Mouse (Mus musculus) adrenal gland (tissue): ENCODE results near the gene Zfp420.

Experiments used
- intact Hi-C: fragments of 180-260 bp; cut with DNase I; formaldehyde crosslinking; loops from one replicate; pipeline ENCODE4 v1.15.1; 2025
- microRNA-seq, 2 experiments: library from miRNA; unstranded; fragments of <30 nt; microRNA quantifications; one replicate each; pipeline ENCODE4; 2019

Gene Zfp420

GRCm38 (mm10) chr7:29892756-29893155, 33.0 kb downstream of the Zfp420 start:
- intact Hi-C loops = no loop called here

- intact Hi-C loops = no loop called here
These were observed 38.6 kb downstream of the Zfp420 start for GRCm38 (mm10) chr7:29898351-29898750.

DNA sequence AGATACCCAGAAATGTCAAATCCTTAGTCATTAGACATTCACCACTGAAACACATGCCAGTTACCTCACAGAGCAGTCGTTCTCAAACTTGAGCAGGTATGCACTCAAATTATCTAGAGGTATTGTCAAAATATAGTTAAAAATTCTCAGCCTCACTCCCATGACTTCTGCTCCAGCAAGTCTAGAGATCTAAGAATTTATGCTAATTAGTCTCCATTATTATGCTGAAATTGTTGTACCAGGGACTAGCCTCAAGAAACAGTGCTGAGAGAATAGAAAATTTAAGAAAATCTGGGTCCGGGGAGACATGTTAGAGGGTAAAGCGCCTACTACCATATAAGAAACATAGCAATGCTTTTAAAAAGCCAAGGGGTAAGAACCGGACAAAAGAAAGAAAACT, 44.3 kb downstream of the Zfp420 start:
- intact Hi-C loops = no loop called here

DNA sequence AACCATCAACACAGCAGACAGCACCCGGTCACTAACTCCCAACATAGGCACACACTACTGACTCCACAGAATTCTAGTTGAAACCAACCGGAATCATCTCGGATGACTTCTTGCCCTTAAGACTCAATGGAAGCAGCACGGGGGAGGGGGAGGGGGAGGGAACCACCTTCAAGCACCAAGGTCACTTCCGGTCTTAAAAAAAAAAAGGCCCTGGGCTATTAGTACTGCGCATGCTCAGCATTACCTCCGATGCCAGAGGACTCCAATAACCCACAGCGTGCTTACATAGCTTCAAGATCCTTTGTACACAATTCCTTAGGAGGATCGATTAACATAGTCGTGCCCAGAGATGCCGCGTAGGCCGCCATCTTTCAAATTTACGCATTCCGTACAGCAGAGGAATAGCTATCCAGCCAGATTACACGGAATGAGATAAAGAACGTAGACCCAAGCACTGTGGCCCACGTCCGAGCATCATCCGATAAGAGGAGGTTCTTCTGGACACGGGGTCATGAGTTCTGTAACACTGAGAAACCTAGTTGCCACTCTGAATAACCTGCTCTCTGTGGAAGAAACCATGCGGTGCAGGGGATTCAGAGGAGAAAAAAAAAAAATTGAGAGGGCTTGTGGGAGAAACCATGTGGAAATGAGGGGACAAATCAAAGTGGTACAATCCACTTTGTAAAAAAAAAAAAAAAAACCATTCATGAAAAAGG, 46.3 kb downstream of the Zfp420 start, which contains the start of gene Zfp27:
TSS of gene Zfp27 (minus strand) at position 607 of the 716 bp plus-strand sequence.
- intact Hi-C loops = no loop called here

- intact Hi-C loops = no loop called here
These were observed 46.9 kb downstream of the Zfp420 start for GRCm38 (mm10) chr7:29906682-29907058.

- intact Hi-C loops = no loop called here
These were observed 47.4 kb downstream of the Zfp420 start for GRCm38 (mm10) chr7:29907206-29907605.

DNA sequence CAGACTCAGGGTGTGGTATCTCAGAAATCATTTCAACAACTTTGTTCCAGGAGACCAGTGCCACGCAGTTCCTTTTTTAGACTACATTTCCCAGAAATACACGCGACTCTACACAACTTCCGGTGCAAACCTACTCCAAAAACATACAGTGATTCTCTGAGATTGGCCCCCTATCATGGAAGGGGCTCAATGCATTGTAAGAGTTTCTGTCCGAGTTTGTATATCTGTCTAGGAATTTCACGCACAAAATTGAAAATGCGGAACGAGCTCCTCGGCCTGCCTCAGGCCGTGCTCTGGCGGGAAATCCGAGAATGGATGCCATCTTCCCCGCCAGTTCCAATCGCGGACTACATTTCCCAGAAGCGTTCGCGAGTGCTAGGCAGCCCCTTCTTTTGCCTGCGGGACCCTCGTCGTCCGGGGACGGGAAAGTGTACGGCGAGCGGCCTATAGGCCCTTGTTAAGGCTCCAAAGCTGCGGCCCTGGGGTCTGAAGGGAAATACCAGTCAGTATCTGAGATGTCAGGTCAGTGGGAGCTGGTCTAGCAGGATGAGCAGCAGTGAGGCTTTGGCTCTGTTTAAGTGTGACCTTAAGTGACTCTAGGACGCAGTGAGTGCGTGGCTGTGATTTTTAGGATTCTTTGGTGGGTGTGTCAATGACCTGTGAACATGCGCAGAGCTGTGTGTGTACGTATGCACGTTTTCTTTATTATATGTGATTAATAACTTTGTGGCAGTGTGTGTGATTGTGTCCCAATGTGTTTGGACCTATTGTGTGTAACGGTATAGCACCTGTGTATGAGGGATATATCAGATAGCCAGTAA, 48.6 kb downstream of the Zfp420 start, which contains the start of gene Zfp383:
TSS of gene Zfp383 (plus strand) at position 94 of the 821 bp plus-strand sequence.
- intact Hi-C loops = no loop called here

GRCm38 (mm10) chr7:29910252-29910651, 50.5 kb downstream of the Zfp420 start:
- intact Hi-C loops = loop anchor here (2.0 kb wide), 1 partner anchor 41 kb away; no protein-coding TSS in a partner anchor

GRCm38 (mm10) chr7:29912172-29912571, 52.4 kb downstream of the Zfp420 start:
- intact Hi-C loops = no loop called here

DNA sequence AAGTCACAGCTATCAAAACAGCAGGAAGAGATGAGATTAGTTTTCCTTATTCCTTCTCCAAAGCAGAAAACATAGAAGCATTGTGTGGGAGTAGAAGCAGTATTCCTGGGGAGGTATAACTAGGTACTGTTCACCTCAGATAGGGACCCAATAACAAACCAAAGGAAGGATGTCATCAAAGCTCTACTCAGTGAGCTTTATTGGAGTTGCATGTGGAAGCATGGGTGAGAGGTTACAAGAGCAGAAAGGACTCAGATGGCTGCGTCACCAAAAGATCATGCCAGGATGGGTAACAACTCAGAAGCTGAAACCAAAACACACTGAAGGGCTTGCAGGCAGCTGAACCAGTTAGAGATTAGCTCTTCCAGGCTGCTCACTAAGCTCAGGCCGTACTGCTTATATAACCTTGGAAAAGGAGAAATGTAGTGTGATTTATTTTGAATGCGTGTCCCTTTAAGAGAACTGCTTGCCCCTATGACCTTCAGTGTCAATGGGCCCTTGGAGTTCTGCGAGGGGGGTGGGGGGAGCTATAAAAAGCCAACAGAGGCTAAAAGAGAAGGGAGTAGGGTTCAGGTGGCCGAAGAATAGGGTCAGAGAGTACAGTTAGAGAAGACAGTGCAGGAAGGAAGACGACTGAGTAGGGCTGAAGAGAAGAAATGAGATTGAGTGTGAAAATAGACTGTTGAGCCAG, 57.7 kb downstream of the Zfp420 start:
- intact Hi-C loops = no loop called here

- intact Hi-C loops = no loop called here
These were observed 58.3 kb downstream of the Zfp420 start for GRCm38 (mm10) chr7:29918062-29918453.

DNA sequence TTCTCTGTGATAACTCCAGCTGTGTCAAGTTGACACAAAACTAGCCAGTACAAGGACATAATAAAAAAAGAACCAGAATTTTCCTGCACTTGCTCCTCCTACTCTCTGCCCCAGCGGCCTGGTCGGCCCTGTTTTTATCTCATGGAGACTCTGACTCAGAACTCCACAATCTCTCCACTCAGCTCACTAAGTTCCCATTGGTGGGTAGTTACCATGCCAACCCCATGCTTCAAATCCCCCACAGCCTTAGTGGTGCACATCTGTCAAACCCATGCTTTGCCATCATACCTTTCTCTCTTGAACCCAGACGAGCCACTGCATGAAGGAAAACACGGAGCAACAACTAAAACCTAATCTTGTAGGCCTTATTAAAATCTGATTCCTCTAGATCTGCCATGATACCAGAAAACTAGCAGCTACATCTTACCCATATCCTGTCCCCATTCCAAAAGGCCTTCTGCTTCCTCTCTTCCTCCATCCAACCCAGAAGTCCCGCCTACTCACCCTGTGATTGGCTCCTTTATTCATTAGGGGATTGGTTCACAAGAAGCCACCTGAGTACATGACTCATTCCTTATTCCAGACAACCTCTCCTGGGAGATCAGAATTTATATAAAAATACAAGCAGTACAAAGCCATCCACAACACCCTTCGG, 61.8 kb downstream of the Zfp420 start:
- intact Hi-C loops = no loop called here

DNA sequence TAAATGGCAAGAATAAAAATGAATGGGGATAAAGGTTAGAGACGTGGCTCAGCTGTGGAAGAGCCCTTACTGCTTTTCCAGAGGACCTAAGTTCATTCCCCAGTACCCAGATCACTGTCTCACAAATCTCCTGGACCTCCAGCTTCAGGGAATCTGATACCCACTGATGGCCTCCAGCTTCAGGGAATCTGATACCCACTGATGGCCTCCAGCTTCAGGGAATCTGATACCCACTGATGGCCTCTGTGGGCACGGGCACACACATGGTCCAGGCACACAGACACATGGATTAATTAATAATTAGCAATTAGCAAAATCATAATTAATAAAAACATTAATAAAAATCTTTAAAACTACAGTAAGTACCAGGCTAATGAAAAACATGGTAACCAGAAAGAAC, 63.0 kb downstream of the Zfp420 start:
- intact Hi-C loops = no loop called here

Small RNA genes within 50 kb of the gene (microRNA-seq; reads per million reads assigned to microRNA genes)
- 0.86 to 0.92 reads per million in 2 experiments for gene Mir7668
